Mouse (Mus musculus) liver, embryonic 14.5 days (tissue): ENCODE measurements around the gene Fndc5. TPM values are rescaled to one million over a fixed set of nuclear protein-coding genes. Genes with fewer than 3 reads are reported as not detected.

Experiments used
- ATAC-seq: fragments of 200-750 bp; cut with Nextera tagmentation; 2 replicates; pipeline ENCODE4 v1.8.0; 2017; ENCODE audit warnings: moderate number of reproducible peaks, mild to moderate bottlenecking, moderate library complexity; ENCODE audit not compliant: insufficient read depth
- DNase-seq, 3 experiments: peaks; one replicate each; pipeline ENCODE4 v3.0.0-alpha.2; 2012 to 2013; ENCODE audit warnings: low read depth in 3 of 3, low spot score in 3 of 3
- H3K27ac ChIP-seq: fragments of 300-500 bp; sonication (generic); 2 replicates; pipeline ENCODE4 v1.5.1; 2014; ENCODE audit warnings: moderate library complexity, mild to moderate bottlenecking, control low read depth, inconsistent platforms
- H3K27me3 ChIP-seq: fragments of 300-500 bp; sonication (generic); 2 replicates; pipeline ENCODE4 v1.6.1; 2014; ENCODE audit warnings: mild to moderate bottlenecking, low read length, moderate library complexity; ENCODE audit not compliant: control insufficient read depth, insufficient read depth
- H3K36me3 ChIP-seq: fragments of 300-500 bp; sonication (generic); replicated peaks from 2 replicates; pipeline ENCODE4 v1.6.1; 2014; ENCODE audit warnings: low read depth; ENCODE audit not compliant: control insufficient read depth, insufficient read depth
- H3K4me1 ChIP-seq, 2 experiments: fragments of 200-500 bp in 1 of 2; fragments of 300-500 bp in 1 of 2; sonication (generic) in 1 of 2; replicated peaks; 2 replicates each; pipeline ENCODE4 v1.6.1; 2012 to 2014; ENCODE audit warnings: antibody characterized with exemption in 1 of 2, inconsistent platforms in 1 of 2, low read length in 1 of 2; ENCODE audit not compliant: control insufficient read depth in 2 of 2, insufficient read depth in 2 of 2
- H3K4me2 ChIP-seq: fragments of 300-500 bp; sonication (generic); 2 replicates; pipeline ENCODE4 v1.6.1; 2014; ENCODE audit warnings: low read depth, mild to moderate bottlenecking, control low read depth, moderate library complexity
- H3K4me3 ChIP-seq, 2 experiments: fragments of 200-500 bp in 1 of 2; fragments of 300-500 bp in 1 of 2; sonication (generic) in 1 of 2; 2 replicates each; pipeline ENCODE4 v1.5.1; 2012 to 2014; ENCODE audit warnings: low read depth in 2 of 2, low read length in 2 of 2, mild to moderate bottlenecking in 2 of 2, control low read depth in 1 of 2, inconsistent platforms in 1 of 2, moderate library complexity in 1 of 2; ENCODE audit not compliant: insufficient read depth in 1 of 2
- H3K9ac ChIP-seq: fragments of 300-500 bp; sonication (generic); replicated peaks from 2 replicates; pipeline ENCODE4 v1.6.1; 2014; ENCODE audit warnings: mild to moderate bottlenecking, control low read depth, moderate library complexity
- H3K9me3 ChIP-seq: fragments of 300-500 bp; sonication (generic); 2 replicates; pipeline ENCODE4 v1.6.1; 2016; ENCODE audit warnings: low read length, mixed read lengths; ENCODE audit not compliant: control insufficient read depth
- CTCF ChIP-seq: IDR thresholded peaks from 2 replicates; pipeline ENCODE4 v1.5.1; 2016; ENCODE audit warnings: antibody characterized with exemption, low read depth, control low read depth
- EP300 ChIP-seq: IDR thresholded peaks from 2 replicates; pipeline ENCODE4 v1.6.1; 2016; ENCODE audit warnings: antibody characterized with exemption, low read depth
- WGBS: fragments of 180-500 bp; shearing (Covaris S2); extraction: QIAGEN DNeasy Blood & Tissue Kit; methylation state at CpG from one replicate; pipeline ENCODE4 v1.1.7; 2014; ENCODE audit not compliant: insufficient replicate concordance; 5-methylcytosine and 5-hydroxymethylcytosine counted together
- polyA plus RNA-seq, 2 experiments: library from polyadenylated mRNA; depleted of rRNA in 1 of 2; stranded (reverse) in 1 of 2; unstranded in 1 of 2; fragments of >200 nt; fragmentation: Nextera tagmentation in 1 of 2; extraction: Ambion mirVana in 1 of 2; gene quantifications; 2 replicates each; pipeline versions ENCODE4 v1.2.1 to v1.2.3; 2012 to 2014

Gene Fndc5
- polyA plus RNA-seq, 2 experiments = 0.30 to 0.56 TPM

- Histone ChIP-seq H3K4me3 (no peak overlapping the region), H3K4me2 (peak overlapping the region; percentile 14), H3K27ac (peak overlapping the region; percentile 28), H3K9ac (no peak overlapping the region; the same call in 1 of the 2 replicates), H3K4me1 (peaks cover 8% of the 10 kb centered on the region in 2 experiments), H3K36me3 (peaks cover 2% of the 10 kb centered on the region; the same call in 1 of the 2 replicates), H3K27me3 (no peaks in the 10 kb centered on the region), H3K9me3 (no peaks in the 10 kb centered on the region)
- DNase-seq (peak; percentile 45 to 48 (median 45)), ATAC-seq (peak; percentile 96)
- WGBS = 39% methylated on average over 3 of the region's 3 CpGs
- TF ChIP-seq CTCF = no peak
- peak; percentile 71 for TF ChIP-seq EP300
Observed at GRCm38 (mm10) chr4:129158549-129158948, 21.8 kb downstream of the Fndc5 start.

- H3K4me2 ChIP-seq = no peak overlapping the region
- TF ChIP-seq EP300 (no peak), CTCF (no peak)
- no peak overlapping the region for H3K27ac ChIP-seq
- H3K9ac ChIP-seq = no peak overlapping the region
- no peaks in the 10 kb centered on the region for H3K27me3 ChIP-seq
- WGBS = 93% methylated on average over 1 of the region's 1 CpGs
- peaks cover 8% of the 10 kb centered on the region in 2 experiments for H3K4me1 ChIP-seq
- ATAC-seq (no peak), DNase-seq (no peak)
- no peaks in the 10 kb centered on the region for H3K9me3 ChIP-seq
- peaks cover 8% of the 10 kb centered on the region for H3K36me3 ChIP-seq
- H3K4me3 ChIP-seq = no peak overlapping the region
Observed at GRCm38 (mm10) chr4:129161076-129161475, 24.3 kb downstream of the Fndc5 start.

GRCm38 (mm10) chr4:129161581-129162255 is 24.9 kb downstream of the Fndc5 start:
- WGBS = 79% methylated on average over 4 of the region's 4 CpGs
- TF ChIP-seq EP300 (no peak), CTCF (no peak)
- Histone ChIP-seq H3K4me1 (peaks cover 8% of the 10 kb centered on the region in 2 experiments), H3K27ac (no peak overlapping the region), H3K9ac (no peak overlapping the region), H3K4me3 (no peak overlapping the region), H3K9me3 (no peaks in the 10 kb centered on the region), H3K4me2 (no peak overlapping the region), H3K36me3 (peaks cover 8% of the 10 kb centered on the region), H3K27me3 (no peaks in the 10 kb centered on the region)
- no peak for ATAC-seq
- DNase-seq = no peak

- ATAC-seq (no peak), DNase-seq (no peak)
- TF ChIP-seq EP300 = no peak
- TF ChIP-seq CTCF = peak; percentile 55
- 67% methylated on average over 1 of the region's 1 CpGs for WGBS
- no peaks in the 10 kb centered on the region for H3K9me3 ChIP-seq
- H3K4me3 ChIP-seq = no peak overlapping the region
- peaks cover 22% of the 10 kb centered on the region for H3K36me3 ChIP-seq
- H3K4me1 ChIP-seq = no peaks in the 10 kb centered on the region
- H3K27me3 ChIP-seq = no peaks in the 10 kb centered on the region
- no peak overlapping the region for H3K9ac ChIP-seq
- no peak overlapping the region for H3K27ac ChIP-seq
- no peak overlapping the region for H3K4me2 ChIP-seq
Observed at GRCm38 (mm10) chr4:129172529-129172928, 35.7 kb downstream of the Fndc5 start.

GRCm38 (mm10) chr4:129179560-129179959 is 42.8 kb downstream of the Fndc5 start:
- Histone ChIP-seq H3K9ac (no peak overlapping the region), H3K4me3 (no peak overlapping the region), H3K27me3 (no peaks in the 10 kb centered on the region), H3K4me1 (no peaks in the 10 kb centered on the region), H3K36me3 (peaks cover 27% of the 10 kb centered on the region), H3K4me2 (no peak overlapping the region), H3K27ac (no peak overlapping the region), H3K9me3 (no peaks in the 10 kb centered on the region)
- DNase-seq (no peak), ATAC-seq (no peak)
- 47% methylated on average over 1 of the region's 1 CpGs for WGBS
- TF ChIP-seq CTCF (peak; percentile 34; the same call in 1 of the 2 replicates), EP300 (no peak)
